Mouse (Mus musculus) C2C12 (cell line): ENCODE measurements around the gene Hlcs.

Source experiments
- CEBPB ChIP-seq: IDR thresholded peaks from one replicate; pipeline ENCODE4 v1.6.1; 2011; ENCODE audit warnings: low read depth, mild to moderate bottlenecking, control low read depth, moderate library complexity
- CTCF ChIP-seq: IDR thresholded peaks from one replicate; pipeline ENCODE4 v1.5.1; 2011; ENCODE audit not compliant: control insufficient read depth, insufficient read depth, insufficient read length
- MAX ChIP-seq: IDR thresholded peaks from one replicate; pipeline ENCODE4 v1.6.1; 2011; ENCODE audit warnings: mild to moderate bottlenecking, control low read depth
- MYOD1 ChIP-seq: IDR thresholded peaks from one replicate; pipeline ENCODE4 v1.6.1; 2011; ENCODE audit warnings: low read depth; ENCODE audit not compliant: control insufficient read depth, insufficient read length
- MYOG ChIP-seq: IDR thresholded peaks from one replicate; pipeline ENCODE4 v1.6.1; 2011; ENCODE audit not compliant: control insufficient read depth, insufficient read length; ENCODE audit errors: extremely low read depth
- USF1 ChIP-seq: IDR thresholded peaks from one replicate; pipeline ENCODE4 v1.6.1; 2011; ENCODE audit warnings: low read depth, mild to moderate bottlenecking, control low read depth, moderate library complexity

DNA sequence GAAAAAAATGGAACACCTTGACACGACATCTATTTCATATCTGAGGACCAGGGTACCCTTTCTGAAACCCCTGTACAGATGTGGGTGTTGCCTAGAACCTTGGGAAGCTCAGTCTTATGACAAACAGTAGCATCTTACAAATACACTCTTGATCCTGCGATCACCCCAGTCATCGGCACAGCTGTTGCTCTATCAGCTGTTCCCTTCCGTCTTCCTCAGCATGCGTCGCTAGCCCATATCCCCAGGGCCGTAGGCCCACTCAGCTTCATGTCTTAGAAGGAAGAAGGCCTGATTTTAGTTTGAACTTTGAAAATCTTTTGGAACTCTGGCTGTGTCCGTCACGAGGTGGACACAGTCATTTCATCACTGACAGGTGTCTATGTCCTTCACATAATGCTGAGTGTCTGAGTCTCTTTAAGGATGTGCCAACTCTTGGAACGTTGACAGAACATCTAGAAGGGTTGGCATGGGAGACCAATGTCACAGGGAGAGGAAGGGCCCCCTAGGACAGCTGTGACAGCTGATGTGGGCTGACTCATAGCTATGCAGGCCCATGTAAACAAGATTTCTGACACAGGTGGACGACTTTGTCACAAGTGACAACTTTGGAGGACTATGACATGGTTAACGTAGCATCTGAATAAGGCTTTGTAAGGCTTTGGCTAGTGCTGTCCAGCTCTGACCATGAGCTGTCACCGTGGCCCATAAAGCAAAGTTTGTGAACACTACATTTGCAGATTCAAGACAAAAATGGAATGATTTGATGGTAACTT lies 47.4 kb upstream of the Hlcs start:
- no peak for TF ChIP-seq CTCF
- TF ChIP-seq CEBPB = no peak
- no peak for TF ChIP-seq USF1
- TF ChIP-seq MAX = peak; percentile 16
- TF ChIP-seq MYOD1 = peak; percentile 97
- TF ChIP-seq MYOG = no peak
